9 mouse cellular contexts compared by ENCODE assay signal in genomic region chr5:124334392-124334791, GRCm38 (mm10). TPM values are rescaled to one million over a fixed set of nuclear protein-coding genes. Genes with fewer than 3 reads are reported as not detected.
DNase-seq lines count a peak whose midpoint lies in the region; ATAC-seq lines count a peak whose summit lies in the region.
"Had no signal": no experiment of that assay in that cellular context is flagged by ENCODE, and none has a peak within 500 bp of the region (broad histone marks: within the 10 kb centered on the region; RNA-seq: fewer than 3 reads in every experiment).

No protein-coding gene starts in this region.

- H3K27me3 ChIP-seq in forebrain, embryonic 10.5 days (ENCODE audit: poor library complexity, severe bottlenecking), result no peaks in the 10 kb centered on the region
- no peaks in the 10 kb centered on the region for H3K27me3 ChIP-seq in midbrain, embryonic 11.5 days (ENCODE audit: control insufficient read depth, insufficient read depth, low read length)
- H3K27me3 ChIP-seq: liver, embryonic 15.5 days had no signal

- peaks cover 10% of the 10 kb centered on the region for H3K4me1 ChIP-seq in forebrain, embryonic 10.5 days
- H3K4me1 ChIP-seq in midbrain, embryonic 11.5 days (ENCODE audit: control insufficient read depth, insufficient read depth, low read length), result peaks cover 6% of the 10 kb centered on the region; the same call in 1 of the 2 replicates
- H3K4me1 ChIP-seq: liver, embryonic 15.5 days had no signal

- peaks cover 9% of the 10 kb centered on the region for H3K36me3 ChIP-seq in forebrain, embryonic 10.5 days (replicated peaks)
- H3K36me3 ChIP-seq in midbrain, embryonic 11.5 days (ENCODE audit: control insufficient read depth, insufficient read depth, low read length), result no peaks in the 10 kb centered on the region
- H3K36me3 ChIP-seq: liver, embryonic 15.5 days had no signal

- peak; percentile 48 for DNase-seq in gastrocnemius, postnatal 14 days
- DNase-seq in gastrocnemius, adult 8-10 months (ENCODE audit: low spot score in 2 of 2), result no peak
- no peak for DNase-seq in forebrain, embryonic 10.5 days (ENCODE audit: extremely low spot score, low spot score)
- peak; percentile 60 for DNase-seq in heart, postnatal 25 days (ENCODE audit: low spot score)
- peak; percentile 70 to 79 for DNase-seq in kidney, postnatal 4 days
- DNase-seq in midbrain, embryonic 11.5 days (ENCODE audit: low spot score, missing footprints), result no peak
- DNase-seq in adipocyte (ENCODE audit: low spot score), result no peak

- intact Hi-C loops in gastrocnemius, postnatal 14 days (cut with DNase I; ENCODE audit: low total_unique reads), result no loop called here
- intact Hi-C loops in heart, postnatal 25 days (cut with DNase I), result no loop called here

- peak; percentile 83 for ATAC-seq in midbrain, embryonic 11.5 days (ENCODE audit: low FRiP score)
- no peak for ATAC-seq in megakaryocyte progenitor cell, adult 5-6 weeks (replicated peaks; ENCODE audit: poor library complexity)

- 58% methylated on average over 6 of the region's 6 CpGs for WGBS in forebrain, embryonic 10.5 days
- WGBS in midbrain, embryonic 11.5 days, result 54% methylated on average over 6 of the region's 6 CpGs

- no peak overlapping the region for H3K4me3 ChIP-seq in forebrain, embryonic 10.5 days
- no peak overlapping the region for H3K4me3 ChIP-seq in midbrain, embryonic 11.5 days (ENCODE audit: low read depth, low read length)
- H3K4me3 ChIP-seq: liver, embryonic 15.5 days had no signal

- H3K27ac ChIP-seq in forebrain, embryonic 10.5 days, result peak overlapping the region; percentile 71
- H3K27ac ChIP-seq in midbrain, embryonic 11.5 days (ENCODE audit: low read depth, low read length), result peak overlapping the region; percentile 75
- H3K27ac ChIP-seq: liver, embryonic 15.5 days had no signal

- peak overlapping the region; percentile 33; the same call in 1 of the 2 replicates for H3K9ac ChIP-seq in midbrain, embryonic 11.5 days (ENCODE audit: low read length)
- H3K9ac ChIP-seq: liver, embryonic 15.5 days had no signal

- H3K9me3 ChIP-seq in forebrain, embryonic 10.5 days, result no peaks in the 10 kb centered on the region
- no peaks in the 10 kb centered on the region for H3K9me3 ChIP-seq in midbrain, embryonic 11.5 days (ENCODE audit: control insufficient read depth, low read length)
- H3K9me3 ChIP-seq: liver, embryonic 15.5 days had no signal

- H3K4me2 ChIP-seq in midbrain, embryonic 11.5 days, result no peak overlapping the region
- H3K4me2 ChIP-seq: liver, embryonic 15.5 days had no signal

RNA-seq across cellular contexts. Expression of gene 2810006K23Rik, which starts 6.5 kb away (rescaled TPM):
- 1 to 10 TPM; 6.9 to 8.6 TPM for total RNA-seq in gastrocnemius, postnatal 14 days (2021)
- total RNA-seq in gastrocnemius, adult 8-10 months (2022), result 1 to 10 TPM; 6.4 to 7.5 (median 7.0) TPM
- polyA plus RNA-seq in forebrain, embryonic 10.5 days (2016; fragmentation: Nextera tagmentation; extraction: Ambion mirVana), result 24.9 and 25.7 TPM in 2 replicates
- 10 to 100 TPM; 10.5 to 13.6 TPM for total RNA-seq in heart, postnatal 25 days (2021)
- 22.0 and 23.9 TPM in 2 replicates for polyA plus RNA-seq in midbrain, embryonic 11.5 days (2014; fragmentation: Nextera tagmentation; extraction: Ambion mirVana)
- 12.8 and 15.7 TPM in 2 replicates for total RNA-seq in megakaryocyte progenitor cell, adult 5-6 weeks (2015)
- 18.9 and 22.1 TPM in 2 replicates for total RNA-seq in megakaryocyte progenitor cell, adult 5-6 weeks (2017)

RNA-seq across cellular contexts. Expression of gene Mphosph9, which starts 6.6 kb away (rescaled TPM):
- total RNA-seq in gastrocnemius, postnatal 14 days (2021), result 1 to 10 TPM; 2.6 to 2.9 TPM
- total RNA-seq in gastrocnemius, adult 8-10 months (2022), result 1 to 10 TPM; 2.0 to 3.1 (median 2.6) TPM
- 19.5 and 20.9 TPM in 2 replicates for polyA plus RNA-seq in forebrain, embryonic 10.5 days (2016; fragmentation: Nextera tagmentation; extraction: Ambion mirVana)
- total RNA-seq in heart, postnatal 25 days (2021), result 1 to 10 TPM; 4.0 to 4.6 TPM
- polyA plus RNA-seq in midbrain, embryonic 11.5 days (2014; fragmentation: Nextera tagmentation; extraction: Ambion mirVana), result 12.3 and 13.6 TPM in 2 replicates
- 16.6 and 18.3 TPM in 2 replicates for total RNA-seq in megakaryocyte progenitor cell, adult 5-6 weeks (2015)
- total RNA-seq in megakaryocyte progenitor cell, adult 5-6 weeks (2017), result 18.9 and 25.2 TPM in 2 replicates

RNA-seq across cellular contexts. Expression of gene Cdk2ap1, which starts 28.5 kb away (rescaled TPM):
- 100 to 1,000 TPM in 1 of 2 experiments, 10 to 100 TPM in 1; 99.5 to 128 TPM for total RNA-seq in gastrocnemius, postnatal 14 days (2021)
- 100 to 1,000 TPM; 151 to 169 (median 168) TPM for total RNA-seq in gastrocnemius, adult 8-10 months (2022)
- 57.3 and 64.7 TPM in 2 replicates for polyA plus RNA-seq in forebrain, embryonic 10.5 days (2016; fragmentation: Nextera tagmentation; extraction: Ambion mirVana)
- total RNA-seq in heart, postnatal 25 days (2021), result 100 to 1,000 TPM; 159 to 181 TPM
- polyA plus RNA-seq in midbrain, embryonic 11.5 days (2014; fragmentation: Nextera tagmentation; extraction: Ambion mirVana), result 215 and 262 TPM in 2 replicates
- 256 and 268 TPM in 2 replicates for total RNA-seq in megakaryocyte progenitor cell, adult 5-6 weeks (2015)
- total RNA-seq in megakaryocyte progenitor cell, adult 5-6 weeks (2017), result 174 and 218 TPM in 2 replicates

Comparison
In these comparisons a context has a peak if more than half of its experiments do, and no peak if none do; other contexts are left out.
1. DNase-seq: peak in gastrocnemius, postnatal 14 days (single experiment), heart, postnatal 25 days (single experiment) and kidney, postnatal 4 days (2 of 2); none in gastrocnemius, adult 8-10 months (0 of 2), forebrain, embryonic 10.5 days (single experiment), midbrain, embryonic 11.5 days (single experiment) and adipocyte (single experiment).